Mouse (Mus musculus) ovary, postnatal 10 days (tissue): Measurements from ENCODE around the gene Anp32b.
A peak's percentile ranks its signal among the peaks of the same experiment; 100 is the strongest.

Experiments
- DNase-seq: peaks from one replicate; pipeline ENCODE4 v3.0.0; 2022; ENCODE audit warnings: low spot score

Gene Anp32b

DNA sequence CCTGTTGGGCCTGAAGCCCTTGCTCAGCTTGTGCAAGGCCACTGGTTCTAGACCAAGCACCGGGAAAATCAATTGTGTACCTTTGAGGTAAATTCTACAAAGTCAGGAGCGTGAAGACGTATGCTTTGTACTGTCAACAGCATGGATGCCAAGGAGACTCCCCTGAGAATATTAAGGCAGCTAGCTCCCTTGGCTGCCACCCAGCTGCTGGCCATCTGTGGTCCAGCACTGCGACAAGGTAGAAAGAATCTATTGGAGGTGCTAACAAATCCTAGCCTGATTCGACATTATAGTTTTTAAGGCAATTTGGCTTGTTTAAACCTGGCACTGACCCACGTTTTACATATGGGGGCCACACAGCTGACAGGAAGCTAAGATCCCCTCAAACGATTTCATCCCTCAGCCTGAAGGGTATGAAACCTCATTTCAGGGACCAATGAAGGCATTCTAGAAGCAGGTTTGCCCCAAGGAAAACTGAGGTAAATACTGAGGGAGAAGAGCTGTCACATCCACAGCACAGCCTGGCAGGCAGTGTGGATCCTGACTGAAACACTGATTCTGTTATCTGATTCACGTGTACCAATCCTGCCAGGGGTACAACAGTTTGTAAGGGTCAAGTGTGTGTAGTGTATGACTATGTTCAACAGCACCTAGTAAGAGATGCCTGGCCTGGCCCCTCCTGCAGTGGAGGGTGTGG is 54.8 kb downstream of the Anp32b start:
- DNase-seq = no peak

DNA sequence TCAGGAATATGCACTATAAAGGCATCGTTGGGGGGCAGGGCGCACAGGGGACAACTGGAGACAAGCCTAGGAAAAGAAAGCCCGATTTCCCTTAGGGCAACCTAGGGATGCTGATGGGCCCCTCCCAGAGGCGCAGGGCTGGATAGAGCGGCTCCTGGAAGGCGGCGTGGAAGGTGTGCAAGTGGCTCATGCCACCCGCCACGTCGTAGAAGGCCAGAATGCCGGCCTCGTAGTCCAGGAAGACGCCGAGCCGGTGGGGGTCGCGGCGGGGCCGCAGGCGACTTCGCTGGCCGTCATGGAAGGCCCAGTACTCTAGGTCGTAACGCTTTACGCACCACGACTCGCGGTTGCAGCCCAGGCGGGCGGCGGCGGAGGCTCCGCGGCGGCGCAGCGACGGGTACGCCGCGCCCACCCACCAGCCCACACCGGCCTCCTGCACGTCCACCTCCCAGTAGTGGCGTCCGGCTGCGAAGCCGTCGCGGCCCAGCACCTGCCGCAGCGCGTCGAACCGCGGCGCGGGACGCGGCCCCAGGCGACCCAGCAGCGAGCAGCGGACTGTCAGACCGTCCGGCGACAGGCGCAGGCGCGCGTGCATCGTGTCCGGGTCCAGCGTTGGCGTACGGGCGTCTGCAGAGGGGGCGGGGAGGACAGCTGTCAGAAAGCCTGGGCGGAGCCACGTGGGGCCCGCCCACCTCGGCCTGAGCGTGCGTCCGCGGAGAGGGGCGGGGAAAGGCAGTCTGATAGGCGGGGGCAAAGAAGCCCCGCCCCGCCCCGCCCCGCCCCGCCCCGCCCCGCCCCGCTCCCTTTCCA is 56.3 kb downstream of the Anp32b start:
- DNase-seq = peak; percentile 86

- peak; percentile 57 for DNase-seq
Observed at GRCm38 (mm10) chr4:46507736-46508460, 57.2 kb downstream of the Anp32b start.

DNA sequence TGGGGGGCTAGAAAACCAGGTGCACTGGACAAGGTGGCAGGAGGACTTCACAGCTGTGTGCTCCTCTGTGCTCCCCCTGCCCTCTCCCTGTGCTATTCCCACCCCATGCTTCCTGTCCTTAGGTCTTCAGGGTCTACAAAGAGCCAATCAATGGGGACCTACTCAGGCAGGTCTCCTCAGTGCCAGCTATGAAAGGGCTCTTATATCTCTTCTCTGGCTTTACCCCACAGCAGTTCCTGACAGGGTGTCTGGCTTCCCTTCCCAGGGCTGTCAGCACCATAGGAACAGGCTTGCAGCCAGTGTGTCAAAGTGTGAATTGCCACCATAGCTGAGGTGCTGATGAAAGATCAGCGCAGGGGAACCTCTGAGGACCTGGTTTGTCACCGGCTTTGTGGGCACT is 69.8 kb downstream of the Anp32b start:
- no peak for DNase-seq

GRCm38 (mm10) chr4:46521457-46521856 is 70.8 kb downstream of the Anp32b start:
- DNase-seq = no peak
